Mouse (Mus musculus): ENCODE data around the gene Tagap1. TPM values are rescaled to one million over a fixed set of nuclear protein-coding genes. Genes with fewer than 3 reads are reported as not detected.
"Not testable (repeated sequence)": the region's sequence is repeated elsewhere in the genome, so short reads cannot be mapped to it uniquely, and the experiment has no call there.

Gene Tagap1
- polyA plus RNA-seq, 1 experiment from 2014 or later: 26.5 TPM

GRCm38 (mm10) chr17:6960349-6960748, 607 bp downstream of the Tagap1 start:
- not testable (repeated sequence) for H3K27ac ChIP-seq (replicated peaks)

GRCm38 (mm10) chr17:6959543-6960259, 1.3 kb downstream of the Tagap1 start:
- not testable (repeated sequence) for H3K36me3 ChIP-seq; H3K9me3 ChIP-seq; H3K27me3 ChIP-seq (replicated peaks); H3K4me1 ChIP-seq; H3K27ac ChIP-seq (replicated peaks); ATAC-seq (ENCODE audit: extremely low read depth, insufficient number of reproducible peaks, low FRiP score, low TSS enrichment)
- WGBS: 56% methylated on average over 5 of the region's 6 CpGs
- Histone ChIP-seq H3K4me2 (peak overlapping the region; percentile 66), H3K9ac (0 out of 2 replicates have a peak overlapping the region, but pooled peaks have one; percentile 61), H3K4me3 (peak overlapping the region; percentile 60)

More at GRCm38 (mm10) chr17:6960349-6960748, 607 bp downstream of the Tagap1 start:
- Histone ChIP-seq H3K4me3 (peak overlapping the region; percentile 60), H3K9ac (peak overlapping the region; percentile 85), H3K4me2 (peak overlapping the region; percentile 66)
- not testable (repeated sequence) for H3K27me3 ChIP-seq (replicated peaks); H3K9me3 ChIP-seq; H3K4me1 ChIP-seq; ATAC-seq (ENCODE audit: extremely low read depth, insufficient number of reproducible peaks, low FRiP score, low TSS enrichment); H3K36me3 ChIP-seq
- 1% methylated on average over 12 of the region's 12 CpGs for WGBS

GRCm38 (mm10) chr17:6958881-6959280, 2.1 kb downstream of the Tagap1 start:
- H3K27ac ChIP-seq (replicated peaks); H3K4me1 ChIP-seq; H3K27me3 ChIP-seq (replicated peaks); H3K4me2 ChIP-seq; H3K36me3 ChIP-seq; ATAC-seq (ENCODE audit: extremely low read depth, insufficient number of reproducible peaks, low FRiP score, low TSS enrichment); H3K4me3 ChIP-seq; H3K9me3 ChIP-seq; H3K9ac ChIP-seq: not testable (repeated sequence)
- WGBS: 88% methylated on average over 7 of the region's 8 CpGs

GRCm38 (mm10) chr17:6948769-6949228, 12.2 kb downstream of the Tagap1 start:
- H3K4me2 ChIP-seq: peak overlapping the region; percentile 67
- 12% methylated on average over 9 of the region's 9 CpGs for WGBS
- peak overlapping the region; percentile 94 for H3K27ac ChIP-seq (replicated peaks)
- H3K9ac ChIP-seq: peak overlapping the region; percentile 84
- H3K9me3 ChIP-seq; H3K4me1 ChIP-seq; H3K27me3 ChIP-seq (replicated peaks); H3K36me3 ChIP-seq: not testable (repeated sequence)
- 0 out of 2 replicates have a peak, but pooled peaks have one; percentile 3 for ATAC-seq (ENCODE audit: extremely low read depth, insufficient number of reproducible peaks, low FRiP score, low TSS enrichment)
- H3K4me3 ChIP-seq: peak overlapping the region; percentile 65

GRCm38 (mm10) chr17:6947984-6948768, 12.8 kb downstream of the Tagap1 start, which contains the start of gene Rsph3b:
Gene Rsph3b (minus strand): TSS chr17:6948682.
- H3K4me1 ChIP-seq; H3K36me3 ChIP-seq; H3K9me3 ChIP-seq; H3K27me3 ChIP-seq (replicated peaks): not testable (repeated sequence)
- peak within 1 kb of the TSS; percentile 94 for H3K27ac ChIP-seq (replicated peaks)
- peak within 1 kb of the TSS; percentile 84 for H3K9ac ChIP-seq
- peak within 1 kb of the TSS; percentile 67 for H3K4me2 ChIP-seq
- under 1% methylated on average over 64 of the region's 73 CpGs for WGBS
- ATAC-seq (ENCODE audit: extremely low read depth, insufficient number of reproducible peaks, low FRiP score, low TSS enrichment): peak; percentile 93
- peak within 1 kb of the TSS; percentile 65 for H3K4me3 ChIP-seq

- H3K4me2 ChIP-seq: peak overlapping the region; percentile 67
- no CpG with 5 or more reads among the region's 8 CpGs for WGBS
- peak overlapping the region; percentile 84 for H3K9ac ChIP-seq
- H3K36me3 ChIP-seq; H3K4me1 ChIP-seq; H3K27ac ChIP-seq (replicated peaks); H3K9me3 ChIP-seq; ATAC-seq (ENCODE audit: extremely low read depth, insufficient number of reproducible peaks, low FRiP score, low TSS enrichment); H3K27me3 ChIP-seq (replicated peaks): not testable (repeated sequence)
- H3K4me3 ChIP-seq: peak overlapping the region; percentile 65
Measured at GRCm38 (mm10) chr17:6947637-6947983, 13.3 kb downstream of the Tagap1 start.

GRCm38 (mm10) chr17:6942560-6942959, 18.4 kb downstream of the Tagap1 start:
- H3K4me3 ChIP-seq; H3K27me3 ChIP-seq (replicated peaks); ATAC-seq (ENCODE audit: extremely low read depth, insufficient number of reproducible peaks, low FRiP score, low TSS enrichment); H3K9me3 ChIP-seq; H3K4me1 ChIP-seq; H3K4me2 ChIP-seq; H3K9ac ChIP-seq; H3K27ac ChIP-seq (replicated peaks): not testable (repeated sequence)
- no CpG with 5 or more reads among the region's 4 CpGs for WGBS
- peaks cover 10% of the 10 kb centered on the region for H3K36me3 ChIP-seq

- not testable (repeated sequence) for H3K9ac ChIP-seq; H3K36me3 ChIP-seq; H3K4me1 ChIP-seq; H3K27me3 ChIP-seq (replicated peaks); ATAC-seq (ENCODE audit: extremely low read depth, insufficient number of reproducible peaks, low FRiP score, low TSS enrichment); H3K27ac ChIP-seq (replicated peaks); H3K4me2 ChIP-seq; H3K4me3 ChIP-seq; H3K9me3 ChIP-seq
- WGBS: 95% methylated on average over 7 of the region's 7 CpGs
Measured at GRCm38 (mm10) chr17:6931625-6932024, 29.3 kb downstream of the Tagap1 start.

- not testable (repeated sequence) for H3K9ac ChIP-seq; H3K4me3 ChIP-seq; ATAC-seq (ENCODE audit: extremely low read depth, insufficient number of reproducible peaks, low FRiP score, low TSS enrichment); H3K4me2 ChIP-seq; H3K36me3 ChIP-seq; H3K9me3 ChIP-seq; H3K27ac ChIP-seq (replicated peaks); H3K27me3 ChIP-seq (replicated peaks); H3K4me1 ChIP-seq
- WGBS: 67% methylated on average over 7 of the region's 7 CpGs
Measured at GRCm38 (mm10) chr17:6920351-6920894, 40.5 kb downstream of the Tagap1 start.

GRCm38 (mm10) chr17:6919388-6919787, 41.6 kb downstream of the Tagap1 start:
- H3K9me3 ChIP-seq; H3K36me3 ChIP-seq; H3K27ac ChIP-seq (replicated peaks); H3K27me3 ChIP-seq (replicated peaks); ATAC-seq (ENCODE audit: extremely low read depth, insufficient number of reproducible peaks, low FRiP score, low TSS enrichment); H3K9ac ChIP-seq; H3K4me2 ChIP-seq; H3K4me1 ChIP-seq; H3K4me3 ChIP-seq: not testable (repeated sequence)
- 72% methylated on average over 3 of the region's 3 CpGs for WGBS

- H3K4me2 ChIP-seq; H3K9ac ChIP-seq; ATAC-seq (ENCODE audit: extremely low read depth, insufficient number of reproducible peaks, low FRiP score, low TSS enrichment); H3K4me3 ChIP-seq; H3K27me3 ChIP-seq (replicated peaks); H3K9me3 ChIP-seq; H3K4me1 ChIP-seq; H3K36me3 ChIP-seq; H3K27ac ChIP-seq (replicated peaks): not testable (repeated sequence)
- whole genome bisulfite sequencing: 84% methylated on average over 3 of the region's 4 CpGs
Measured at GRCm38 (mm10) chr17:6915282-6915681, 45.7 kb downstream of the Tagap1 start.

Measured in heart, embryonic 13.5 days (tissue).